Mouse (Mus musculus): ENCODE measurements around the gene Sik2.

DNA sequence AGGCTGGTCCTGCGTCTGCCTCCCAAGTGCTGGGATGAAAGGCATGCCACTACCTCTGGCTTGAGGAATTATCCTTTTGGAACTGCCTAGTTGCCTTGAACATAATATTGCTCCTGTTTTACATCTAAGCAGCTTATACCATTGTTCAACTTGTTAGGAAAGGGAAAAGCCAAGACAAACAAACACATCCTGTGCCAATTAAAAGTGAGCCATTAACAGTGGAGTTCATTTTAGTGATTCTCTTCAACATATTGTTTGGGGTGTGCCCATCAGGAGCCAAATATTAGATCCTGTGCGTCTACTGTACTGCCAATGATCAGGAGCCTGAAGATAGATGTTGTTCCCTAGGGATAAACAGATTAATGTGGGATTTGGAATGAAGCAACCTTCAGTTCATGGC lies 126.7 kb downstream of the Sik2 start:
- TF ChIP-seq GATA1 (IDR thresholded peaks at IDR 0.05; ENCODE audit: borderline replicate concordance, low read length) (no peak), FLI1 (IDR thresholded peaks at IDR 0.05; ENCODE audit: low read length) (no peak)
